Mouse (Mus musculus): ENCODE results near the gene Mcam. TPM values are rescaled to one million over a fixed set of nuclear protein-coding genes. Genes with fewer than 3 reads are reported as not detected.

Gene Mcam
- total and polyA plus RNA-seq, 3 experiments, result 0.15 to 0.88 TPM; not detected in 1

DNA sequence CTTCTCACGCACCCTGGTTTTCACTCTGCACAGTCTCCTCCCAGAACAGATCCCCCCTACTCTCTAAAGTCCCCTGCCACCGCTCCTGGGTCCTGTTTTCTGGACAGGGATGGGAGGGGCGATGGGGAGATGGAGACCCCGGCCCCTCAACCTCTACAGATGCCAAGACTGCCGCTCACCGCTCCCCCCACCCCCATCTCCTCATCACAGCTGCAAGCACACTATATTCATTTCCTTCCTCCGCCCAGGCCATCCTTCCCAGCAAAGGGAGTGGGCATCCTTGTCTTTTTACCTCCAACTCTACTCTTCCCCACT is 3.0 kb upstream of the Mcam start:
- Histone ChIP-seq H3K27ac (ENCODE audit: control insufficient read depth, low read depth, low read length) (no peak overlapping the region), H3K4me1 (ENCODE audit: control insufficient read depth in 1 of 2, insufficient read depth in 2 of 2, low read length in 2 of 2) (peaks cover 0 to 14% of the 10 kb centered on the region in 2 experiments; a peak in 3 of 4 replicates), H3K79me2 (ENCODE audit: control insufficient read depth, insufficient read depth, low read length, poor library complexity) (no peaks in the 10 kb centered on the region), H3K27me3 (ENCODE audit: control insufficient read depth in 1 of 2, insufficient read depth in 2 of 2, low read length in 2 of 2) (peaks cover 22 to 24% of the 10 kb centered on the region in 2 experiments), H3K9ac (ENCODE audit: control insufficient read depth, low read depth, low read length, poor library complexity, severe bottlenecking) (no peak overlapping the region), H3K4me3 (ENCODE audit: control insufficient read depth in 1 of 2, insufficient read depth in 1 of 2, low read depth in 2 of 2, low read length in 2 of 2) (no peak overlapping the region), H3K36me3 (ENCODE audit: control insufficient read depth in 1 of 2, insufficient read depth in 2 of 2, low read length in 2 of 2) (peaks cover 0 to 5% of the 10 kb centered on the region in 2 experiments; a peak in 1 of 4 replicates), H3K9me3 (replicated peaks; ENCODE audit: insufficient read depth, low read length) (no peaks in the 10 kb centered on the region)
- TF ChIP-seq GATA1 (IDR thresholded peaks at IDR 0.05; ENCODE audit: low read depth, low read length) (no peak), ZKSCAN1 (IDR thresholded peaks at IDR 0.05; ENCODE audit: low read depth, low read length) (no peak), JUND (IDR thresholded peaks at IDR 0.05; ENCODE audit: low read depth, low read length) (no peak), CHD2 (IDR thresholded peaks at IDR 0.05; ENCODE audit: low read length) (no peak), MYC (IDR thresholded peaks at IDR 0.05; ENCODE audit: low read depth, low read length) (no peak), EP300 (IDR thresholded peaks at IDR 0.05; ENCODE audit: low read depth in 1 of 2, low read length in 2 of 2) (no peak), HCFC1 (IDR thresholded peaks at IDR 0.05; ENCODE audit: low read depth, low read length) (no peak), ELF1 (IDR thresholded peaks at IDR 0.05; ENCODE audit: low read depth, low read length) (no peak), MXI1 (IDR thresholded peaks at IDR 0.05; ENCODE audit: low read depth, low read length) (no peak), GABPA (IDR thresholded peaks at IDR 0.05; ENCODE audit: low read depth, low read length) (no peak), USF2 (IDR thresholded peaks at IDR 0.05; ENCODE audit: borderline replicate concordance in 1 of 2, insufficient read depth in 1 of 2, low read depth in 1 of 2, low read length in 2 of 2) (no peak), MYB (IDR thresholded peaks at IDR 0.05; ENCODE audit: low read depth, low read length) (no peak)
- DNase-seq (ENCODE audit: low read depth, low spot score), result no peak

DNA sequence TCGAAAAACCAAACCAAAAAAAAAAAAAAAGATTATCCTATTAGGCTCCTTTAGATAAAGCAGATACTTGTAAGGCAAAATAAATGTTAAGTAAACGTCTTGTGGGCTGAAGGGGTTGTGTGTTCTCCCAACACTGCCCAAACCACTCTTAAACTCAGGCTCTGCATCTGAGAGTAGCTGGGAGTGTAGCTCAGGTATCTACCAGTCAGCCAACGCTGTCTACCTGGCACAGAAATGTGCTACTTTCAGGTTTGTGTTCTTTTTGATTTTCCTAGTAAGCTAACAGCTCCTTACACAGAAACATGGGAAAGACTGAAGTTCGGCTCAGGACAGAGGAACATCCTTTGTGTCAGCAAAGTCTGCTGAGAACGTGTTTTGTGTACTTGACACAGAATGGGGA is 2.1 kb upstream of the Mcam start:
- Histone ChIP-seq H3K4me1 (ENCODE audit: control insufficient read depth in 1 of 2, insufficient read depth in 2 of 2, low read length in 2 of 2) (peaks cover 0 to 18% of the 10 kb centered on the region in 2 experiments; a peak in 3 of 4 replicates), H3K4me3 (ENCODE audit: control insufficient read depth in 1 of 2, insufficient read depth in 1 of 2, low read depth in 2 of 2, low read length in 2 of 2) (no peak overlapping the region)

More for the DNA sequence above, 2.1 kb upstream of the Mcam start:
- H3K9me3 ChIP-seq (replicated peaks; ENCODE audit: insufficient read depth, low read length), result no peaks in the 10 kb centered on the region
- no peak overlapping the region for H3K9ac ChIP-seq (ENCODE audit: control insufficient read depth, low read depth, low read length, poor library complexity, severe bottlenecking)
- no peaks in the 10 kb centered on the region for H3K79me2 ChIP-seq (ENCODE audit: control insufficient read depth, insufficient read depth, low read length, poor library complexity)
- H3K27me3 ChIP-seq (ENCODE audit: control insufficient read depth in 1 of 2, insufficient read depth in 2 of 2, low read length in 2 of 2), result peaks cover 22 to 24% of the 10 kb centered on the region in 2 experiments
- H3K27ac ChIP-seq (ENCODE audit: control insufficient read depth, low read depth, low read length), result no peak overlapping the region
- TF ChIP-seq HCFC1 (IDR thresholded peaks at IDR 0.05; ENCODE audit: low read depth, low read length) (no peak), KAT2A (conservative IDR thresholded peaks at IDR 0.05; ENCODE audit: low read depth, low read length) (no peak), UBTF (IDR thresholded peaks at IDR 0.05; ENCODE audit: borderline replicate concordance, insufficient read depth, low read depth, low read length) (no peak), TAL1 (IDR thresholded peaks at IDR 0.05; ENCODE audit: low read length) (no peak), MEF2A (IDR thresholded peaks at IDR 0.05; ENCODE audit: extremely low read depth, insufficient replicate concordance, low read depth, low read length, poor library complexity, severe bottlenecking) (no peak), MYC (IDR thresholded peaks at IDR 0.05; ENCODE audit: low read depth, low read length) (no peak), EP300 (IDR thresholded peaks at IDR 0.05; ENCODE audit: low read depth in 1 of 2, low read length in 2 of 2) (no peak), NELFE (IDR thresholded peaks at IDR 0.05; ENCODE audit: low read depth, low read length) (no peak), ZKSCAN1 (IDR thresholded peaks at IDR 0.05; ENCODE audit: low read depth, low read length) (no peak), RCOR1 (IDR thresholded peaks at IDR 0.05; ENCODE audit: low read depth, low read length) (no peak), TCF12 (IDR thresholded peaks at IDR 0.05; ENCODE audit: low read depth, low read length) (no peak), POLR2AphosphoS5 (IDR thresholded peaks at IDR 0.05; ENCODE audit: borderline replicate concordance, low read depth, low read length) (no peak), GABPA (IDR thresholded peaks at IDR 0.05; ENCODE audit: low read depth, low read length) (no peak), MXI1 (IDR thresholded peaks at IDR 0.05; ENCODE audit: low read depth, low read length) (no peak), USF1 (IDR thresholded peaks at IDR 0.05; ENCODE audit: low read depth, low read length) (no peak), ZMIZ1 (IDR thresholded peaks at IDR 0.05; ENCODE audit: low read depth, low read length) (no peak), ZNF384 (IDR thresholded peaks at IDR 0.05; ENCODE audit: low read depth, low read length) (no peak), GATA1 (IDR thresholded peaks at IDR 0.05; ENCODE audit: low read depth, low read length) (no peak)
- peaks cover 0 to 8% of the 10 kb centered on the region in 2 experiments; a peak in 1 of 4 replicates for H3K36me3 ChIP-seq (ENCODE audit: control insufficient read depth in 1 of 2, insufficient read depth in 2 of 2, low read length in 2 of 2)
- no peak for DNase-seq (ENCODE audit: low read depth, low spot score)
